Mouse (Mus musculus): ENCODE results near the gene Tln1. TPM values are rescaled to one million over a fixed set of nuclear protein-coding genes. Genes with fewer than 3 reads are reported as not detected.

Gene Tln1
- polyA plus RNA-seq, 1 experiment = 78.0 TPM

GRCm38 (mm10) chr4:43593453-43593852 lies 31.0 kb upstream of the Tln1 start:
- TF ChIP-seq CTCF (IDR thresholded peaks at IDR 0.05; ENCODE audit: extremely low read depth, insufficient read length, insufficient replicate concordance, low read depth, low read length) = no peak
- TF ChIP-seq POLR2A (IDR thresholded peaks at IDR 0.05; ENCODE audit: low read depth, low read length) = no peak
- H3K4me3 ChIP-seq (ENCODE audit: low read depth, low read length) = no peak overlapping the region
- H3K4me1 ChIP-seq (ENCODE audit: control insufficient read depth, insufficient read depth, insufficient read length, low read length) = no peaks in the 10 kb centered on the region
- no peak overlapping the region for H3K27ac ChIP-seq (ENCODE audit: insufficient read depth, low read depth, low read length)
- no peaks in the 10 kb centered on the region for H3K36me3 ChIP-seq (ENCODE audit: control insufficient read depth, insufficient read depth, low read length)
- WGBS = 27% methylated on average over 3 of the region's 3 CpGs
- H3K27me3 ChIP-seq (ENCODE audit: control insufficient read depth, insufficient read depth, low read length) = no peaks in the 10 kb centered on the region

GRCm38 (mm10) chr4:43591961-43592360 lies 29.5 kb upstream of the Tln1 start:
- H3K4me3 ChIP-seq (ENCODE audit: low read depth, low read length) = no peak overlapping the region
- TF ChIP-seq POLR2A (IDR thresholded peaks at IDR 0.05; ENCODE audit: low read depth, low read length) (no peak), CTCF (IDR thresholded peaks at IDR 0.05; ENCODE audit: extremely low read depth, insufficient read length, insufficient replicate concordance, low read depth, low read length) (no peak)

DNA sequence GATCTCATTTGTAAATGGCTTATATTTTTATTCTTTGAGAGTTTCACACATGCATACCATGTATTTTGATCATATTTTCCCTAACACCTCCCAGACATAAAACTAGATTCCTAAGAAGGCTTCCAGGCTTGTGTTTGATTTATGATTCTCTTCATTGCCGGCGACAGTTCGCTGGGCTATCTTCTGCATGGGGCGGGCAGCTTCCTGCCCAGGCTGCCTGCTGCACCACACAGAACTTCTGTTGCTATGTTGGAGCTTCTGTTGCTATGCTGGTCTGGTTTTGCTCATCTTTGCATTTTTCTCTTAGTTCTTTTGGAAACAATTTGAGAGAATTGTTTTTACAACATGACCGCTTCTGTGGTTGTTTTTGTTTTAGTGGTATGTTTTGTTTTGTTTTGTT lies 29.1 kb upstream of the Tln1 start:
- no peak for TF ChIP-seq POLR2A (IDR thresholded peaks at IDR 0.05; ENCODE audit: low read depth, low read length)
- Histone ChIP-seq H3K4me3 (ENCODE audit: low read depth, low read length) (no peak overlapping the region), H3K4me1 (ENCODE audit: control insufficient read depth, insufficient read depth, insufficient read length, low read length) (no peaks in the 10 kb centered on the region; the same call in 1 of the 2 replicates), H3K36me3 (ENCODE audit: control insufficient read depth, insufficient read depth, low read length) (no peaks in the 10 kb centered on the region), H3K27me3 (ENCODE audit: control insufficient read depth, insufficient read depth, low read length) (no peaks in the 10 kb centered on the region), H3K27ac (ENCODE audit: insufficient read depth, low read depth, low read length) (no peak overlapping the region)
- 33% methylated on average over 5 of the region's 5 CpGs for WGBS

More at GRCm38 (mm10) chr4:43591961-43592360, 29.5 kb upstream of the Tln1 start:
- Histone ChIP-seq H3K4me1 (ENCODE audit: control insufficient read depth, insufficient read depth, insufficient read length, low read length) (no peaks in the 10 kb centered on the region), H3K27ac (ENCODE audit: insufficient read depth, low read depth, low read length) (no peak overlapping the region), H3K27me3 (ENCODE audit: control insufficient read depth, insufficient read depth, low read length) (no peaks in the 10 kb centered on the region), H3K36me3 (ENCODE audit: control insufficient read depth, insufficient read depth, low read length) (no peaks in the 10 kb centered on the region)
- WGBS = 80% methylated on average over 3 of the region's 3 CpGs

DNA sequence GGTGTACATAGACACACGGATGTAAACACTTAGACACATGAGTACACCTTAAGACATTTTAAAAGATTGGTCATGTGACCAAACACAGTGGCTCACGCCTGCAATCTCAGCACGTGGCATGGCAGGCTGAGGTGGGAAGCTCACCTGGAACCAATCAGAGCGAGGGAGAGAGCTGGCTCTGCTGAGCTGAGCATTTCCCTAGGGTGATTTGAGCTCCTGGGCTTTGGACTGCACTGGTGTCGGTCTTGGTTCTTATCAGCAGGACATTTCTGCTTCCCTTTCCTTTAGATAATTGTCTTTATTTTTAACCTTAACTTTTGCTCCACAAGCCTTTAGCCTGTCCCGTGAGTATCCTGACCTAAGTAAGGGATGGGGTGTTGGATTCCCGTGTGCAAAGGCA lies 25.2 kb upstream of the Tln1 start:
- Histone ChIP-seq H3K4me1 (ENCODE audit: control insufficient read depth, insufficient read depth, insufficient read length, low read length) (no peaks in the 10 kb centered on the region; the same call in 1 of the 2 replicates), H3K27me3 (ENCODE audit: control insufficient read depth, insufficient read depth, low read length) (no peaks in the 10 kb centered on the region), H3K36me3 (ENCODE audit: control insufficient read depth, insufficient read depth, low read length) (peaks cover 11% of the 10 kb centered on the region), H3K27ac (ENCODE audit: insufficient read depth, low read depth, low read length) (no peak overlapping the region), H3K4me3 (ENCODE audit: low read depth, low read length) (no peak overlapping the region)
- TF ChIP-seq POLR2A (IDR thresholded peaks at IDR 0.05; ENCODE audit: low read depth, low read length) (no peak), CTCF (IDR thresholded peaks at IDR 0.05; ENCODE audit: extremely low read depth, insufficient read length, insufficient replicate concordance, low read depth, low read length) (no peak)
- 28% methylated on average over 7 of the region's 7 CpGs for WGBS

GRCm38 (mm10) chr4:43586411-43586810 lies 23.9 kb upstream of the Tln1 start:
- H3K4me1 ChIP-seq (ENCODE audit: control insufficient read depth, insufficient read depth, insufficient read length, low read length) = no peaks in the 10 kb centered on the region; the same call in 1 of the 2 replicates
- no peak for TF ChIP-seq CTCF (IDR thresholded peaks at IDR 0.05; ENCODE audit: extremely low read depth, insufficient read length, insufficient replicate concordance, low read depth, low read length)
- H3K27ac ChIP-seq (ENCODE audit: insufficient read depth, low read depth, low read length) = no peak overlapping the region
- H3K4me3 ChIP-seq (ENCODE audit: low read depth, low read length) = no peak overlapping the region
- H3K27me3 ChIP-seq (ENCODE audit: control insufficient read depth, insufficient read depth, low read length) = no peaks in the 10 kb centered on the region
- peaks cover 21% of the 10 kb centered on the region for H3K36me3 ChIP-seq (ENCODE audit: control insufficient read depth, insufficient read depth, low read length)
- WGBS = 37% methylated on average over 8 of the region's 8 CpGs

GRCm38 (mm10) chr4:43585682-43586081 lies 23.2 kb upstream of the Tln1 start:
- TF ChIP-seq POLR2A (IDR thresholded peaks at IDR 0.05; ENCODE audit: low read depth, low read length) (no peak), CTCF (IDR thresholded peaks at IDR 0.05; ENCODE audit: extremely low read depth, insufficient read length, insufficient replicate concordance, low read depth, low read length) (no peak)
- Histone ChIP-seq H3K36me3 (ENCODE audit: control insufficient read depth, insufficient read depth, low read length) (peaks cover 27% of the 10 kb centered on the region), H3K27ac (ENCODE audit: insufficient read depth, low read depth, low read length) (no peak overlapping the region)

DNA sequence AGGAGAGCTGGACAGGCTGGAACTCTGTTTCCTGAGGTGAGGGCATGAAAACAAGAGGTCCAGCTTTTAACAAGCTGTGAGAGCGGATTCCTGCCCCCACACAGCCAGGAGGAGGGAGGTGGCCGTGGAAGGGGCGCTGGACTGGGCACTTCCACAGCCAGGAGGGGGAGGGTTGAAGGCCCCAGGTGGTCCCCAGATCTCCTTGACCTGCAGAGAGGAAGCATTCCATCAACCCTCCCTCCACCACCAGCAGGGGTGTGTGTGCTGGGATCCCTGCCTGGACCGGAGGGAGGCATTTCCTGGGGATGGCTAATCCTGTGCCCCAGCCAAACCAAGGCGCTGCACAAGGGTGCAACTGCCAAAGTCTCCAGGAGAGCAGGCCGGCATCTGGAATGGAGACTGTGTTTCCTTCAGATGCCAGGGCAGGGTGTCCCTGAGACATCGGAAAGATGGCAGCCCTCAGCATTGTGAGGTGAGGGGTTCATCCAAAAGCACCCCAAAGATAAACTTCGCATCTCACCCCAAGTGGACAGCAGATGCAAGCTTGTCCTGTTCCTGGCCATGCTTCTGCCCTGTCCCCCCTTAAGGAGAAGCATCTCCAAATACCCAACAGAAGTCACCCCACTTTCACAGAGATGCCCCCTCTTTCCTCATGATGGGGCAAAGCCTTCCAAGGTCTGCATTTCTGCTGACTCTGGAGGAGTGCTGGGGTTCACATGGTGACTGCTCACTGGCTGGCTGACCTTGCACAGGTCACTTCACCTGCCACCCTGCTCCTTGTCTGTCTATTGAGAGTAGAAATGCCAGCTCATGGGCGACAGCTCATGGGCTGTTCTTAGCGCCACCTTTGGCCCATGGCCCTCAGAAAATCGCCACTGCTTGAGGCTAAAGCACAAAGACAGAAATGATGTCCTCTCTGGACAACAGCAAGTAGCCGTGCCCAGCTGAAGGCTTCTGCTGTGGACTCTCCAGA lies 22.2 kb upstream of the Tln1 start, which contains the start of gene Msmp:
Gene Msmp, minus strand, starts transcription at position 51 of the 973 bp plus-strand sequence.
- Histone ChIP-seq H3K4me1 (ENCODE audit: control insufficient read depth, insufficient read depth, insufficient read length, low read length) (peaks cover under 1% of the 10 kb centered on the region; the same call in 1 of the 2 replicates), H3K27me3 (ENCODE audit: control insufficient read depth, insufficient read depth, low read length) (no peaks in the 10 kb centered on the region), H3K27ac (ENCODE audit: insufficient read depth, low read depth, low read length) (no peak within 1 kb of the TSS), H3K4me3 (ENCODE audit: low read depth, low read length) (no peak within 1 kb of the TSS), H3K36me3 (ENCODE audit: control insufficient read depth, insufficient read depth, low read length) (peaks cover 30% of the 10 kb centered on the region)
- TF ChIP-seq POLR2A (IDR thresholded peaks at IDR 0.05; ENCODE audit: low read depth, low read length) = no peak
- TF ChIP-seq CTCF (IDR thresholded peaks at IDR 0.05; ENCODE audit: extremely low read depth, insufficient read length, insufficient replicate concordance, low read depth, low read length) = no peak
- 77% methylated on average over 12 of the region's 12 CpGs for WGBS

More at GRCm38 (mm10) chr4:43585682-43586081, 23.2 kb upstream of the Tln1 start:
- Histone ChIP-seq H3K27me3 (ENCODE audit: control insufficient read depth, insufficient read depth, low read length) (no peaks in the 10 kb centered on the region), H3K4me1 (ENCODE audit: control insufficient read depth, insufficient read depth, insufficient read length, low read length) (no peaks in the 10 kb centered on the region; the same call in 1 of the 2 replicates), H3K4me3 (ENCODE audit: low read depth, low read length) (no peak overlapping the region)
- 69% methylated on average over 10 of the region's 10 CpGs for WGBS
